Mouse (Mus musculus) CH12F3 (cell line): Measurements from ENCODE around the gene Gm20696.

Experiments
- in situ Hi-C: fragments of 300-500 bp; cut with MboI; formaldehyde crosslinking; loops from 2 replicates; pipeline ENCODE4 v1.14.3; 2020; ENCODE audit warnings: low sequenced_read_pairs

Gm20696 gene

DNA sequence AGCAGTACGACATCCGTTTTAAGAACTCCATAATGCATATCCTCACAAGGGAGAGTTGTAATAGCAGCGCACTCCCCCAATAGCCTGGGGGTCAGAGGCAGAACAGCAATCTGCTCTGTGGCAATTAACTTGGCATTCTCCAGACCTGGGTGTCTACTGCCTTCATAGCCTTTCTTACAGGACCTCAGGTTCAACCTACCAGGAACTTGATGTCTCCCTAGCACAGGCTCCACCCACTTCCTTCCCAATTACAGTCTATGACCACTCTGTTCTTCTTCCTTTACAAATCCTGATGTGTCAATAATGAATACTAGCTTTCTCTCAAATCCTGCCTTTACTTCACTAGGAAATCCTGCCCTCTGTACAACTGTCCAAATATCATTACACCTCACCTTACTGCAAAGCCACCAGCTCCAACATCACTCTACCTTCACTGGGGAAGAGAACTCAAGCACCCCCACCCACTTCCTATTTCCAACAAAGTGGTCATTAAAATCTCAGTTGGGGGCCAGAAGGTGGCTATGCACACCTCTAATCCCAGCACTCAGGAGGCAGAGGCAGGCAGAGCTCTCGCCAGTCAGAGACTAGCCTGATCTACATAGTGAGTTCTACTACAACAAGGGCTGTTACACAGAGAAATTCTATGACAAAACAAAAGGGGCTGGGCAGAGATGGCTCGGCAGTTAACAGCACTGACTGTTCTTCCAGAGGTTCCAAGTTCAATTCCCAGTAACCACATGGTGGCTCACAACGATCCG is 212.7 kb downstream of the Gm20696 start:
- in situ Hi-C loops, result no loop called here

DNA sequence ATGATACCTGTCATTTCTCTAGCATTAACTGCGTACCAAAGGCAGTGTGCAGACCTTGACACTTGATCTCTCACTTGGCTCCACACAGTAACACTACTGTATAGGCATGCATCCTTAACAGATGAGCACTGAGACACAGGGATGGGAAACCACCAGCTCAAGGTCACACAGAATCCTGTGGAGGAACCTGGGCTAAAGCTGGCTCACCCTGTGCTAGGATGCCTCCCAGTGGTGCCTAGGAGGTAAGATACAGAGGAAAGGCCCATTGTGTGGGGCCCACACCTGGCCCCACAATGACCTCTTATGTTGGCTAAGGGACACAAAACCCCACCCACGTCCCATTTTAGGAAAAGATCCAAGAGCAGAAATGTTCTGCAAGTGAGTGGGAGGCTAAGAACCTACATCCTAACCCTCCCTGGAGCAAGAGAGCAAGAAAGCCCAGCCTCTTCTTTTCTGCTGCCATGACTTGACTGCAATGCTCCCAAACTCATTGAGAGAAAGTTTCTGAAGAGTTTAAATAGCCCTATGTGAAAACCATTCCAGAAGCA is 213.9 kb downstream of the Gm20696 start:
- in situ Hi-C loops, result no loop called here

DNA sequence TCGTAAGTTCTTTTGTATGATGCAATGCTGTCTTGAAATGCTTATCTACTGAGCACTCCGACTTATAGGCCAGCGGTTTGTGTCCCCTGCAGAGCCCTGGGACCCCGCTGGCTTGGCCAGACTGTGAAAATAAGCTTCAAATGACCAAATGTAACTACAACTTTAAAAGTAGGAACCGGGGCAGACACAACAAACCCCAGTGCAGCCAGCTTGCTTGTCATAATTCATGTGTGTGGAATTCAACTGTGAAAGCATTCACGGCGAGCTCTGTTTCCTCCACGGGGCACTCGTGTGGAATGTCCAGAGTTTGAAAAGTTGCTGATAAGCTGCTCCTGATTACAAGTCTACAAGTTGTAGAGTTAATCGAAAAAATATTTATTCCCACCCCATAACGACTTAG is 215.1 kb downstream of the Gm20696 start:
- in situ Hi-C loops, result no loop called here

DNA sequence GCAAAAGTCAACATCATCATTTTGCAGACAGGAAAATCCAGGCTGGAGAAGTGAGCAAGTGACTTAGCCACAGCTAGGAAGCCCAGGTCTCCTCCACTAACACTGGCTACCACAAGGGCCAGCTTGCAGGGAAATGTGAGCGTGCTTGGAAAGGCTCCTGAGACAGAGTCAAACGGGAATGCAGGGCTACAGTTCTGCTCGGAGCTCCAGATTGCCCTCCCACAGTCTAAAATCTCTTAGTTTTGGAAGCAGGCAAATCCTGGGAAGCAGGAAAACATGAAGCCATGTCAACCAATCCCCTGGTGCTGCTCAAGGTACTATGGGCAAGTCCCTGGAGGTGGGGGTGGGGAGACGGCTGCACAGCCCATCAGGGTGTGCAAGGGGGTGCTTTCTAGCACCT is 219.2 kb downstream of the Gm20696 start:
- in situ Hi-C loops, result no loop called here

DNA sequence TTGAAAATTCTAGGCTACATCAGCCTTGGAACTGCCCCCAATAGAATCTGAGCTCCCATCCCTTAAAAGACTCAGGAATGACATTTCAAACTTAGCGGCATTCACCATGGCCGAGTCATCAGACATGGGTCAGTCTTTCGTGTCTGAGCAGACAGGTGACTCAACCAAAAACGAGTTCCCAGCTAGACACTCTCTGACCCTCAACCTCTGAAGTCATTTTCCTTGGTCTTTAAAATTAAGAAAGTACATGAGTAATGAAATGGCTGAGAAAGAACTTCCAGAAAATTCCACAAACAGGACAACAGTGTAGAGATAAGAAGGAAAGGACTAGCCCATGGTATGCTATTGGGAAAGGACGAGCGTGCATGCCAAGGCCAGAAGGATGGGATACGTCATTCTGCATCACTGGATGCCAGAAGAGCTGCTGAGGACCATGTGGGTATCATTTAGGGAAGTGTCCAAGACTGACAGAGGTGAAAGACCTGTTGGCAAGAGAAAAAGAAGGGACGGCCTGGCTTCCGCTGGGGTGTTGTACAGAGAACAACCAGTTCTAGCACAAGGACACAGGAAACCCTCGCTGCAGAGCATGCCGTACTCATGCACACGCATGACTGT is 219.7 kb downstream of the Gm20696 start:
- in situ Hi-C loops, result no loop called here

DNA sequence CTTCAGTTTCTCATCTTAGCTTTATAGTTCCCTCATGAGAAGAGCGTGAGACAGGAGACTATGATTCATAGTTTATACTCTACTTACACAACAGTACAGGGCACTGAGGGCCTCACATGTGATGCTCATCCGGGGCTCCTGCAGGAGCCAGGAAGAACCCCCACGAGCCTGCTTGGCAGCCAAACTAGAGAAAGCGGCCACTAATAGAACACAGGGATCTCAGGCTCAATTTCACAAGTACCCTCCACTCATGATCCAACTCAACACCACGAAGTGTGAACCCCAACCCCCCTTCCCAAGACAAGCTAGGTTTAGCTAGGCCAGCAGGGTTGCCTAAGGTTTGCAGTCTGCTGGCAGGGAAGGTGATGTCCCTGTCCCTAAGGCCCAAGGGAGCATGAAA is 223.1 kb downstream of the Gm20696 start:
- in situ Hi-C loops, result no loop called here

DNA sequence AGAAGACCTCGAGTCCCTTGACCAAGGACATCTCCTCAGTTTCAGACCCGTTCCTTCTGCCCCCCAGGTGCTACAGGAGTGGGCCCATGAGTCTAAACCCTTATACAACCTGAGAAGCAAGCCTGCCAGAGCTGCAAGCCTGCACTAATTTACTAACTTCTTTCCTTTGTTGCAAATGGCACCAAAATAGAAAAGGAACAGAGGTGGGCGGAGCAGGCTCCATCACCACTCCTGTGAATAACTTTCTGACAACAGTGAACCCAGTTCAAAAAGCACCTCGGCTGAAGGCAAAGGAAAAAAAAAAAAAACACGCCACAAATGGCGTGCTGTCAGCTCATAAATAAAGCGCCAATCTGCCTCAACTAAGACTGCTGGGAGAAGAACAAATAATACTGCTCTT is 225.5 kb downstream of the Gm20696 start:
- in situ Hi-C loops, result no loop called here

DNA sequence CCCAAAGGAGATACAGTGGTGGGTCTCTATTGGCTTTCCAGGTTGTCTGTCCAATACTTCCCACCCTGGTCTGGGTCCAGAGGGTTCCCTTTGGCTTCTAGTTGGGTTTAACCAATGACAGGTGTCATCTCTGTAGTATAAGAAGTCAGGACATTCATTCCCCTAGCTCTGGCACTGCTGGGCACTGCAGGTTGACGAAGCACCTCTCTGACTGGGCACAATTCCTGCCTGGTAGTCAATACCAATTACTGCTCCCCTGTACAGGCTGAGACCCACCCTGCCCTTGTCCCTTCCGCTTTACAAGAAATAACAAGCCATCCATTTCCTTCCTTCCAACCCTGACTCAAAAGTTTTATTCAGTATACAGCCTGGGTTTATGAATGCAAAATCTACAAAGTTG is 226.0 kb downstream of the Gm20696 start:
- in situ Hi-C loops, result no loop called here

DNA sequence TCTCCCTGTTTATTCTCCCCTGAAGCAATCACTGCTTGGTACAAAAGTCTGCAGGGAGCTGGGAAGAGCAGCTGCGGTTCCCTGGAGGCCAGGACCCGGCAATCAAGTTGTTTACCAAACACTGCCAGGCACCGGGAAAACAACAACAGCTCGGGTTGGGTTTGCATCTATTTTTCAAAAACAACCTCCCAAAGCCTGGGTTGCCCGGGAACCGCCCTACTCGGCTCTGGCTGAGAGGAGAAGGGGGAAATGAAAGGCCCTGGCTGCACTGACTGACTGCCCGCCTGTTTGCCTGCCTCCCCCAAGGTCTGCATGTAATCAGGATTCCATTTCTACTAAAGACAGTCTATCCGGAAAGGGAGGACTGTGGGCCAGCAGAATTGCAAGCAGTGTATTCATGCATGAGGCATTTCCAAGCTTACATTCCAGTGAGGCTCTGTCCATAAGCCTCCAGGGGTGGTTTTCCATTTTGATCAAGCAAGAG is 226.7 kb downstream of the Gm20696 start:
- in situ Hi-C loops, result no loop called here

DNA sequence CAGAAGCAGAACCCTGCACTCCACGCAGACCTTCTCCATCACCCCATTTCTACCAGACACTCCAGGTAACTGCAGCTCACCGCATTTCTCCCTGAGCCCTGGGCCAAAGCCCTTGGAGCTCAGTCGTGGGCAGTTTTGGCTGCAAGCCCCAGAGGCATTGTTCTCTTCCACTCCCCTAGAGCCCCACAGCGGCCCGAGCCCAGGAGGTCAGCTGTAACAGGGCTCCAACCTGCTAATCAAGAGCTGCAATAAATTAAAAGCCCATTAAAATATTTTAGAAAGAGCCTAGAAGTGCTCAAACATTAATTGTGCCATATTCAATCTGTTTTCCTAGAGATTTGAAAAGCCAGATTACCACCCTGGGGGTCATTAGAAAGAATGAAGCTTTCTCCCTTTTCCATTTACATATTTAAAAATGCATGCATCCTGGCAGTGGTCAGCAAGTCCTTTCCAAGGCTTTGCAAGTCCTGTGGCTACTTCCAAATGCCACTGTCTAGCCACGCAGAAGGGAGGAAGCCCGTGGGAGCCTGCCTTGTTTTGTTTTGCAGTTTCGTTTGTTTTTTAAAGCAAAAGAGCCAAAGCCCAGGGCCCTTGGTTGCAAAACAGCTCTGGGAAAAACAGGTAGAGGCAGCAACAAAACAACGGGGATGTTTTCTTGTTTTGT is 227.3 kb downstream of the Gm20696 start:
- in situ Hi-C loops, result no loop called here

DNA sequence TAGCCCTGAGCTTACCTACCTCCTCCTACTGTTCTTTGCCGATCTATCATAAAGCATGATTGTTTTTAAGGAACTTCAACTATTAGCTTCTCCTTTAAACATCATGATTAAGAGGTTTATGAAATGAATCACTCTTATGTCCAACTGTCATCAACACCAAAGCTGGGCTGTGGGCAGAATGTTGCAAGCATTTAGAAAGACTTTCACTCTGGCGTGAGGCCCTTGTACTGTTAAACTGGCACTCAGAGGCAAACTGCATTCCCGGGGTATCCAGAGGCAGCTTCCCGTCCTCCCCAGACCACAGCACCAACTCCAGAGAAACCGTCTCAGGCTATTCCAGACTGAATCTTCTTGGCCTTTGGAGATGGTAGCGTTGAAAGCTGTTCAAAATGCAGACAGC is 230.2 kb downstream of the Gm20696 start:
- in situ Hi-C loops, result no loop called here

DNA sequence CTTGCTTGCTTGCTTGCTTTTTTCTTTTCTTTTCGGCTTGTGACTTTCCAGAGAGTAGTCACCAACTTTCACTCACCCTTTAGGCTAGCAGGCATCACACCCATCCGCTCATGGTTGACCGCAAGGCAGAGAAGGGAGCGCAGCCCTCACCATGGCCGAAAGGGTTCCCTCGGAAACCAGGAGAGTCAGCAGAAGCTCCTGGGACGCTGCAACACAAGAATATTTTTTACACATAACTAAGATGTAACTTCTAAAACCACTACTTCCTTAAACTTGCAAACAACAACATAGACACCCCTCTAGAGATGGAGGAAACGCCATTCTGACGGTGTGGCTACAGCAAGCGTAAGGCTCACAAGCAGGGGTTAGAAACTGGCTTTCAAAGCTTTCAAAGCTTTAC is 231.5 kb downstream of the Gm20696 start:
- in situ Hi-C loops, result no loop called here

DNA sequence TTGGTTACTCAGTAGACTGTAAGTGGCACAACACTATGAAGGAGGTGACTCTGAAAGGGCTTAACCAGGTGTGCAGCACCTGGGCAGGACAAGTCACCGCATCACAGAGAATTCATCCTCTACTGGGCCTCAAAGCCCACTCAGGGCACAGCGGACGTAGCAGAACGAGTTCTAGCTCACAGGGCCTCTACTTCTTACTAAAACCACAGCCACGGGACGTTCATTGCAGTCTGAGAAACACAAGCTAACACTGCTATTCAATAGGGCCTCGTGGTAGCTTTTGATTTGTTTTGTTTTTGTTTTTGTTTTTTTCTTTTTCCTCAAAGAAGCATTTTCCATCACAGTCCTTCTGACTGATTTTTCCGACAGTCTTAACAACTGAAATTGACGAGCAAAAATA is 233.6 kb downstream of the Gm20696 start:
- in situ Hi-C loops, result no loop called here

DNA sequence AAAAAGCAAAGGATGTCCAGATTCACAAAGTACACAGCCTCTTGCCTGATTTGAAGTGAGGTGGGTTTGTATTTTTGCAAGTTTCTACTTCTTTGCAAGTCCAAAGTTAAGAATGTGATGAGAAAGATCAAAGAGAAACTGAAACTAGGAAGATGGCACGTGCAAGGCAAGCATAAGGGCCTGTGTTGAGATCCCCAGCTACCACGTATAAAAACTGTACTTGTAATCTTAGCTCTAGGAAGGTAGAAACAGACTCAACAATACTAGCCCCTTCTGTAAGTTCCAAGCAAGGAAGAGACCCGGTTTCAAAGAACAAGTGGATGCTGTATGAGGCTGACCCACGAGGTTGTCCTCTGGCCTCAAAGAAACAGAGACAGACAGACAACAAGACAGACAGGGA is 234.7 kb downstream of the Gm20696 start:
- in situ Hi-C loops, result no loop called here

DNA sequence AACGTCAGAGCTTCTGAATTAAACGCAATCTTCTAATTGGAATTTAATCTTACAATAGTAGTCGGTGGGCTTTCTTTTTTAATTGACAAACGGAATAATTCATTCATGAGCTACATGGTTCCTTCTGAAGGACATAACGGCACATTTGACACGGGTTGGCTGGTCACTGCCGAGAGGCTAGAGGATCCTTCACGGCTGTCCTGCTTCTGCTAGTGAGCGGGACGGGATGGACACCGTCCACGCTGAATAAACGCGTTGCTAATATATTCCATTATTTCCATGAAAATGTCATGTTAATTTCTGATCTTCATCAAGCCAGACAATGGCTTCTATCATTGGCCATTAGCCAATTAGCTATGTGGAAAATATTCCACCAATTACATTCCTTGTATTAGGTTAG is 236.0 kb downstream of the Gm20696 start:
- in situ Hi-C loops, result no loop called here

DNA sequence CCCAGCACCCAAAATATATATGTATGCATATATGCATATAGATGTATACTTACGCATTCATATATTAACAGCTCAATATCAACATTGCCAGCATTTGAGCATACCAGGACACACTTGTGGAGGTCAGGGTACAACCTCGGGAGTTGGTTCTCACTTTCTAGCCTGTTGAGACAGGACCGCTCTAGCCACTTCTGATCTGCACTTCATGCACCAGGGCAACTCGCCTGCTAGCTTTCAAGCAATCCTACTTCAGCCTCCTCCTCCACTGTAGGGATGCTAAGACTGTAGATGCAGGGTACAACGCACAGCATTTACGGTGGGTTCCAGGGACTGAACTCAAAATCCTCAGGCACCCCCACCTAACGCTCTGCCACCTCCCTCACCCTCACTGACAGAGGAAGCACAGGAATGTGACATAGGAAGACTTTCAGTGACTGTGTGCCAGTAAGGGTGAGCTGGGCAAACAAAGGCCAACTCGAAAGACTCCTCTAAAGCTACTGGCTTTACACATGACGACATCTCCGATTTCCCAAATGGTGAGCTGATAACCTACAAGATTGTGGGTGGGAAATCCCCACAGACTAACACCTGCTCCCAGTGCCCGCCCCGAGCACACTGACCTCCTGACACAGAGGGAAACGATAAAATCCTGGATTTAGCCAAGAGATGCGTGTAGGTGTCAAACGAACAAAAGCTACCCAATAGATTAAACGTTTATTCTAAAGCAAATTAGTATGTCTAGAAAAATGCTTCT is 237.0 kb downstream of the Gm20696 start:
- in situ Hi-C loops, result no loop called here

DNA sequence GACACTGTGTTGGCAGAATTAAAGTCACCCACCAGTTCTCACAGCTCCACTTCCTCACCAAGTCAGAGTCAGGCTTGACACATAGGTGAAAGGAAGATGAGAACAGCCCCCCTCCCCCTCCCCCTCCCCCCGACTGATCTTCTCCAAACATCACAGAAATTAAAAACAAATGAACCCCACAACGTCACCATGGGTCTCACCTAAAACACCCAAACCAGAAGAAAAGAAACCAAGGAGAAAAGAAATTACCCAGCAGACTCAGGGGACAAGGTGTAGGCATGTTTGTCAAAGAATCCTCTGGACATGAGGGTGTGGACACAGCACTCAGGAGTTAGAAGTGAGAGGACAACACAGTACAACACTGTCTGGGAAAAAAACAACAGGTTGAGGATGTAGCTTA is 237.6 kb downstream of the Gm20696 start:
- in situ Hi-C loops, result no loop called here

DNA sequence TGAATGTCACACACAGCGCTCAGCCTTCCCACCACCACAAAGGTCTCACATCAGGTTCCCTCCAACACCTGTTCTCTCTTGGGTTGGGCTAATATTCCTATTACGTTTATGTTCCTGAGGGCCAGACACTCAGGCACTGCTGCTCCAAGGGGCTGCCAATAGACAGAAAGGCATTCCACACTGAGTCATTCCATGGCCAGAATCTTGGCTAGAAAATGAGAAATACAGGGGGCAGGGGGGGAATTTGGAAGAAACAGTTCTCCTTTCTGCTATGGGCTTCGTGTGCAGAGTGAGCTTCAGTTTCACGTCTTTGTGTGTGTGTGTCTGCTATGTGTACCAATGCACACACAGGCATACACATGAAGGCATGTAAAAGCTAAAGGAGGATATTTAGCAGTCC is 239.3 kb downstream of the Gm20696 start:
- in situ Hi-C loops, result no loop called here

DNA sequence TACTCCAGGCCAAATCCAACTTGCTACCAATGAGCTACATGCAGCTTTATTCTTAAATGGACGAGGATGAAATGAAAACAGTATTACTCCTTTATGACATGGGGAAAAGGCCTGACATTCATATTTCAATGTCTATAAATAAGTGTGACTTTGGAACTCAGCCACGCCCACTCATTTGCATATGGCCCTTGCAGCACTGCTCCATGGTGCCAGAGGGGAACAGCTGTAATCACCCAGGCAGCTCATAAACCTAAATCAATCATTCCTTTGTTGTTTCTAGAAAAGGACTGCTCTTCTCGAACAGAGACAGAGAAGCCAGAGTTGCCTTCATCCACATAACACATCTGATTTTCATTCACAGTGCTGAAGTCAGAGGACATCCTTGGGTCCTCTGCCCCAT is 241.6 kb downstream of the Gm20696 start:
- in situ Hi-C loops, result no loop called here

DNA sequence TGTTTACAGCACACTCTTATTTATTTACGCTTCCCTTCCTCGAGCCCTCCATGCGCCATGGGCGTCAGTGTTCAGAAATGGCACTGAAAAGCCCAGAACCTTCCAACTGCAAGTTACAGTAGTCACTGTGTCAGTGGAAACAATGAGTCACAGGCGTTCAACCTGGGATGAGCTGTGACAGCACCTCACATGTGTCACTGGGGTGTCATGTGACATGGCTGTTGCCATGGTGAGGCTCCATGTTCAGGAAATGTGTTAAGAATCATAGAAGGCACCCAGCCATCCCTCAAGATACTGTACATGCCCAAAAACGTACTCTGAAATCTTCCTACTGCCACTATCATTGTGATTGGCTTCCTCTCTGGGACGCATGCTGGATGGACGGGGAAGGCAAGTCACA is 245.9 kb downstream of the Gm20696 start:
- in situ Hi-C loops, result no loop called here

DNA sequence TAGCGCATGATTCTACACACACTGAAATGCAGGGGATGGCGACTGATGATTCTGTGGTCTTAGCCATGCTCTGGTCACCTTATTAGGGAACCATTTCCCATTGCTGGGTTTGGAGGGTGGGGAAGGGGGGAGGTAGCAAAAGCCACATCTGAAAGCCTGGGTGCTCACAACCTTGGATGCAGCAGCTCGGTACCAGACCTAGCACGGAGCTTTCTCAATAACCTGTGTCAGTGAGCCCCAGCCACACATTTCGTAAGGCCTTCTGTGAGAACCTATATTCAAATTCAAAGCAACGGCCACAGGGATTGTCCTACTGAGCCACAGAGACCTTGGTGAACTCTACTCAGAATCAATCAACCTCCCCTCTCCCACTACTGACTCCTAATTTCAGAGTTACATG is 254.0 kb downstream of the Gm20696 start:
- in situ Hi-C loops, result no loop called here
